Mouse (Mus musculus) left cerebral cortex, adult 11 months (tissue): ENCODE measurements around the gene Pacrg.

Source experiments
- DNase-seq: peaks from one replicate; pipeline ENCODE4 v3.0.0; 2022; ENCODE audit warnings: low spot score

Gene Pacrg

DNA sequence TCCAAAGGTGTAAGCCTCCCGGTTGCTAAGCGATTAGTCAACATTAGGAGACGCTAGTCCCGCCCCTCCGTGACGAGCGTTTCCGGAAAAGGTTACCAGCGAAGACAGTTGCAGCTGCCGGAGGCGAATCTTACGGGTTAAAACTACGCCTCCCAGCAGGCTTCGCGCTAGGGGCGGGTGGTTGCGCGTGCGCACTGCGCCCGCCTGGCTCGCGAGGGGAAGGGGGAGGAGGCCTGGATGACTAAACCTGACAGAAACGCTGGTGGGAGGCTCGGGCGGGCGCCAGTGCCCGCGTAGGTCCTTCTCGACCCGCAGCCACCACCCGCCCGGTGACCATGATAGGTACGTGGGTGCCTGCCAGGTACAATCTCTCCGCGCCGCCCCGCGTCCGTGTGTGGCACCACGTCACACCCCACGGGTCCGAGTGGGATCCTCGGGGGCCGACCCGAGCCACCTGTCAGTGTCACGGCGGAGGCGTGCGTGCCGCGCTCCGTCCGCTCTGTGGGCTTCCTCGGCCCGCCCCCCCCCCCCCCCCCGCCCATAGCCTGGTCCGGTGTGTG is at the start of gene Pacrg, which contains the start of gene Prkn:
TSS of gene Pacrg (minus strand) at position 164 of the 560 bp plus-strand sequence.
TSS of gene Prkn (plus strand) at position 237 of the 560 bp plus-strand sequence.
- DNase-seq = peak; percentile 98

DNA sequence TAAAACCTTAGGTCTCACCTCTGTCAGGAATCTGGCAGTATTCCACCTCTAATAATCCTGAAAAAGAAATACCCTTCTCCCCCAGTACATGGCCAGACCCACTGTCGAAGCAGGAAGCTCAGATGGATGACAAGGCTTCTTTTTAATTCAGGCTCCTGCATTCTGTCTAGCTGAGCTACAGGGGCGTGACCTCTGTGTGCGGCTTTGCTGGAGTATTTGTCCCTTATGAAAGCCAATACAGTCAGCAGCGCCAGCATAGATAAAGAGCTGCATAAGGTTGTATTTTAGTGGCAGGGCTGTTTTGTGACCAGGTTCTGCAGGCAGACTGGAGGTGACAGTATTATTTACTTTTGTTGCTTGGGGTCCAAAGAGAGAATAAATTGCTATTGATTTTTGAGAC is 47.8 kb upstream of the Pacrg start:
- DNase-seq = no peak

DNA sequence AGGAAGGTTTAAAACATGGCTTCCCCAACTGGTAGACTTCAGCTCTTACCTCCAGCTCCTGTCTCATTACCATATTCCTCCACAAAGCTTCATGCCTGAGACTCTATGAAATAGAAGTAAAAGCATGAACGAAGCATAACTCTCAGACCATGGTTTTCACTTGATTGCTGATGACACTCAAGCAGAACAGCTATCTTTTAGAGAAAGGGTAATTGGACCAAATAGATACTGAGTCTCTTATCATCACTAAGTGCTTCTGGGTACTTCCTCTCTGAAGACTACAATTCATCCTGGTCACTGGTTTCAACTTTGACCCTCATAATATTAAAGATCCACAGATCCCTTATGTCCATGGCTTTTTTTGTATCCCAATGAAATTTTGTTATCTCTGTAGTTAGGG is 42.1 kb upstream of the Pacrg start:
- no peak for DNase-seq

DNA sequence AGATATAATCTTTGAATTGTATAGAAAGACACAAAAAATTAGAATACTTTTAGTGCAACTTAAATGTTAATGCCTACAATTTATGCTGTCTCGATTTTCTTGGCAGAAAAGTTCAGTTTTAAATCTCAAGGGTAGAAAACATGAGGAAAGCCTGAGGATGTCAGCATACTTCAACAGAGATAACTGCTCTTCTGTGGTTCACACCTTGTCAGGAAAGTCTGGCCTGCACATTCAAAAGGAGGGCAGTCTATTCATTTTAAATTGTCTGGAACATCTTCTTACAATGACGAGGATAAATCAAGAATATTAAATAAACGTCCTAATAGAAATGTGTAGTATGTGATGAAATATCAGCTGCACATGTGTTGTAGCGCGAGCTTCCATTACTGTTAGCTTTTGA is 38.9 kb upstream of the Pacrg start:
- no peak for DNase-seq

DNA sequence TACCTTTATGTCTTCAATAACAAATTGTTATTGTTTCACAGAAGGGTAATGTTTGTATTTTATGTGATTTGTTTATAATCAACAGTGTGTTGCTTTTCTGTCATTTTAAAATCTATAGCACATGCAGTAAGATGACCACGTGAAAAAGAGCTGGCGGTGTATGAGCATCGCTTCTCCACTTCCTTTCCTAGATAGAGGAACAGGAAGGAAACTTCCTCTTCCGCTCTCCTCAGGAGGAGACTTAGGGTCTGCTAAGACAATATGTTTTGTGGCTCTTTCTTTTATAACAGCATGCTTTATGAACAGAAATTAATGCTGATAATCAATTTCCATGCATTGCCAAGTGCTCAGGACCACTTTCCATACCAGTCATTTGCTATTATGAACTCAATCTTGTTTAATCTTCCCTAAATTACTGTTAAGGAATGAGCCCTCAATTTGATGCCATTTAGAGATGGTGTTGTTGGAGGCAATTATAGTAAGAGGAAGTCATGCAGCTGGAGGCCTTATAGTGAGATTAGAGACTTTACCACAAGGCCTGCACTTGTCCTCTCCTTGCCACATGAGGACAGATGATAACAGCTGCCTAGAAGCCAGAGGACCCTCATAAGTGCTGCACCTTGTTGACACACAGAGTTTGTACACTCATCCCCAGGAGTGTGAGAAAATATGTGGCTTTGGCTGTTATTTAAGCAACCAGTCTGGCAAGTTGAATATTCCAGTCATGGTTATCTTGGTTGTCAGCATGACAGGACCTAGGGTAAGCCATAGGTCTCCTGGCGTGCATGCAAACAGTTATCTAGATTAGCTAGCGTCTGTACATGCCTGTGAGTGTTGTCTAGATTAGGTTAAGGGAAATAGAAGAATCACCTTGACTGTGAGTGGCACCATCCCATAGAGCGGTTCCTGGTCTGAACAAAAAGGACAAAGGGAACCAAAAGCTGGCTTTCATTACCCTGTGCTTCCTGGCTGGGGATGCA is 34.4 kb upstream of the Pacrg start:
- DNase-seq = no peak

DNA sequence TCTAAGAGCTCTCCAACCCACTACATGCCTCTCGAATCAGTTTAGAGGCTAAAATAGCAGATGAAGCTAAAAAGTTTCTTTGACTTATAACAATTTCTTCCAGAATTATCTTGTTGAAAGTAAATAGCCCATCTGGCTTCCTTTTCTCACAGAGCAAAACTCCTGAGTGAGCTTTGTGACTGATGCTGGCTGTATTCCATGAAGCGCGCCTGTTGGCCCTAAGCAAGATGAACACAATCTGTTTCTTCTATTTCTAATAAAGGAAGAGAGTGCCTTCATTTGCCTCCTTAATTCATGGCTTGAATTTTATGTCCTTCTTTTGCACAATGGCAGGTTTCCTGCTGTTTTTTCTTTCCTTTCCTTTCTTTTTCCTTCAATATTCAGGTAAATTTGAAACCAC is 14.1 kb upstream of the Pacrg start:
- no peak for DNase-seq

DNA sequence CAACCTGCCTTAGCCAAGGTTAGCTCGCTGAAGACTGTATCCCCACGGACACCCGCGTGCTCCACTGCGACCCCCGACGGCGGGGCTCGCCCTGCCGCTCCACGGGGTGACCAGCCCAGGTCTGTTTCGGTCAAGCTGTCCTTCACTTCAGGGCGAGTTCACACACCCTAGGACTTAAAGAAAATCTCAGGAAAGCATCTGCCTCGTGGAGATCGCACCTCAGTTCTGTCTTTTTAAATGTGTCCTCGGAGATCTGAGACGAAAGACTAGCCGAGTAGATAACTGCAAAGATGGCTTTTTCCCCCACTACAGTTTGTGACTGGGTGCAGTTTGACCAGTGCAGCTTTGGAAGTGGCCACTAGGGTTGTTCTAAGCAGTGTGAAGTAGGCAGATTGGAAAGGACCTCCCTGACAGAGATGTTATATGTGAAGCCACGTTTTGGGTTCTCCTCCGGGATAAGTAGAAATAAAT is 655 bp upstream of the Pacrg start:
- DNase-seq = peak; percentile 38

DNA sequence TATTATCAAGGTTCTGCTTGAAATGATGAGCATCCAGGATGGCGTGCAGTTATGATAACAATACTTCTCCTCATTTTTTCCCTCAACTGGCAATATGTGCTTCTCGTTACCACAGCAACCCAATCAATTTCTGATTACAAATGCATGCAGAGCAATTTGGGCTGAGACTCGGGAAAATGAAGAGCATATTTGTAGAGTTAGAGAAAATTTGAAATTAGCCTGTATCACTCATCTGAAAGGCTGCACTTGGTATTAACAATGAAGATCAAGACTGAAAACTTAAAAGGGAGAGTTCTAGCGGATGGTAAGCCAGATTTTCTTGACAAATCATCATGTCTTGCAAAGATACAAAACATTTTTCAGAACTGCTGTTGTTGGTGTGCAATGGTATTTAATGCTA is 21.1 kb downstream of the Pacrg start:
- no peak for DNase-seq

DNA sequence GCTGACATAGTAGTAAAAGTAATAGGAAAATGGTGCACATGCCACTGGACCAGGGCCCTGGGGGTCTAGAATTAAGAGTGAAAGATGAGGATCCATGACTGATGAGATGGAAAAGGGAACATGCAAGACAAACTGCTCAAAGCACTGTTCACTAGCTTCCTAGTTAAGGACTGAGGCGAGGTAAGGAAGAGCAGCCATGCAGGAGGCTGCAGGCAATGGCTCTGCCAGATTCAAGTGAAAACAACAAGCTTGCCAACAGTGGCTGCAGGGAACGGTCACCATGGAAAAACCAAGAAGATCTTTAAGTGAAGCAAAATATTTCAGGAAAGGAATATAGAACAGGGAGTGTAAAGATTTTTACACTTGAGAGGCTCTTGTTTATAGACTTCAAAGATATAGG is 31.5 kb downstream of the Pacrg start:
- DNase-seq = no peak

DNA sequence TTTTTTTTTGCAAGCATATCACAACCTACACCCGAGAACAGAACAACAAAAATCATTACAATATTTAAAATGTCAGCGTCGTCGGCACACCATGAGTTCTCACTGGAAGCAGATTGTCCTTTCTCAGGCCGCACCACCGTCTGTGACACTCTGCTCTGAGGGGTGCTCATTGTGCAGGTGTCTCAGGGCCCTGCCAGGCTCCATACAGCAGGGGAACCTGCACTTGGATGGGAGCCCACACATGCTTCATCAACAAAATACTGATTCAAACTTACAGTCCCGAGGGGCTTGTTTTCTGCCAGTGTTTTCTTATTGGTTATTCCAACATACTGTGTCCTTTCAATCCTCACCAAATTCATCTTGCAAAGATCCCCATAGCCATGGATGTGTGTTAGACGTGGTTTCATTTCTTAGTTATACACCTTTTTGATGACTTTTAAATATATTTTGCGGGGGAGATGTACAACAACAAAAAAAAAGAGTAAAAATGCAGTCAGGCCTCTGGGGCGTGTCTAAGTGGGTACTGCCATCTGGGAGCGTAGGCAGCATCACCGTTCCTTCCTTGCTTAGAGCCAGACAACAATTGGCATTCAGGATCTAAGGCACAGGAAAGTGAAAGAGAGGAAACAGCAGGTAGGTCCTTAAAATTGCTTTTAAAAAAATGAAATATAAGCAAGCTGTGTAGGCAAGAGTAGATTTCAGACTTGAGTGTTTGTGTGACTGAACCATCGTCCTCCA is 32.7 kb downstream of the Pacrg start:
- DNase-seq = no peak

DNA sequence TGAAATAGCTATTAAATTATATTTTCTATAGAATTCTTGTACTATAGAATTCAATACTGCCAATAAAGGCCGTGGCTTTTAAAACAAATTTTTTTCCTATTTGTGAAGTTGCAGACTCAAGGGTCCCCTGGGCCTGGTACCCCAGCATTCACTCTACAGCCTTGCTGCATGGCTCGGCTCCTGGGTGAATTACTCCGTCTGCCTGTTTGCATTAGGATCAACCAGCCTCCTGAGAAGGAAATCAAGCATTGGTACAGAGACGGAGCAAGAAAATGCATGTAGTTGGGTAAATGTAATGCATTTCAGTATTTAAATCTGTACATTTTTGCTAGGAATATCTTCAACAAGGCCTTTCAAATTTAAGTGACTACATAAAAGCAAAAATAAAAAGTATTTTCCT is 33.4 kb downstream of the Pacrg start:
- no peak for DNase-seq

DNA sequence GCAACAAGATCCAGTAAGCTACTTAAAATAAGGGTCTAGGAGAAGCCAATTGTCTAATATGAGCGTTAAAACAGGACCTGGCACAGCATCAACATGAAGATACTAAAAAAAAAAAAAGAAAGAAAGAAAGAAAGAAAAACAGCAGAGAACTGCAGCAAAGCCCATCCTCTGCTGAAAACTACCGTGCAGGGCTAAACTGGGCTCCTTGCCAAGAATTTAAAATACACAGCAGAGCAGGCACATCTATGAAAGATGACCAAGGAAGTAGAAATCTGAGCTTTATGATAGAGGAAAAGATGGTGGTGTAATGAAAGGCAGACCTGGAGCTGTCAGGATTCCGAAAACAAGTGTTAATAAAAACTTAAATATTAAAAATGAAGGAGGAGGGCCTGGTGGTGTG is 48.5 kb downstream of the Pacrg start:
- DNase-seq = no peak

DNA sequence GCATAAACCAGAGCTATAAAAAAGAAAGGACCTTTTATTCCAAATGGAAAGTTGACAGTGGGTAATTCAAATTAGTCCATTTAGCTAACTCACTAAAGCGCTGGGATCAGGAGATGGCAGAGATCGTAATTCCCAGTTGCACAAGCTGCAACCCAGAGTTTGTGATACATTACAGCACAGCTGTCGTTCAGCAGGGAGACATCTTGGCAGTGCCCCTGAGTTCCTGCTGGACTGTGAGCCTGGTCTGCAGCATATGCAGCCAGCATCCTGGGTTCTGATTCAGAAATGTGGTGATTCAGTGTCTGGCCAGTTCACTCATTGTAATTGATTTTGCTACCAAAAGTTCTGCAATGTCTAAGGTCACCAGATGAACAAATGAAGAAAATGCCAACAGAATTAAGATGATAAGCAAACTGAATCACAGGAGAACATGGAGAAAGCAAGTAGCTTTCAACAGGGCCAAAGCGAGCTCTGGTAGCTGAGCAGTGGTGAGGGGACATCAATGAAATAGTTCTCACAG is 55.6 kb downstream of the Pacrg start:
- DNase-seq = no peak

DNA sequence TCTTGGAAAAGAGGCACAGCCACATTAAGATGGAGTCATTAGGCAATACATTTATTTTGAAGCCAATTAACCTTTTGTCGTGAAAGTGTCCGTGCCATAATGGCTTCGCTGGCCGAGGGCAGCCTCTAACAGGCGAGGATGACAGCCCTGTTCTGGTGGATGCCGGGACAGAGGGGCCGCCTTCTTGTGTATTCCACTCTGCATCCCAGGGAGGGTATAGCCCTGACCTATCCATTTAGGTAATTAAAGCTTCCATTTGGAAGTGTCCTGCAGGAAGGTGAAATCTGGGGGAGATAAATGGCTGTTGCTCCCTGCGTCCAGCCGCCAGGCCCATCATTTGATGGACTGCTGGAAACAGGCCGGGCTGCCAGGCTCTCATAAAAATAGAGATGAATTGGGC is 63.6 kb downstream of the Pacrg start:
- no peak for DNase-seq

DNA sequence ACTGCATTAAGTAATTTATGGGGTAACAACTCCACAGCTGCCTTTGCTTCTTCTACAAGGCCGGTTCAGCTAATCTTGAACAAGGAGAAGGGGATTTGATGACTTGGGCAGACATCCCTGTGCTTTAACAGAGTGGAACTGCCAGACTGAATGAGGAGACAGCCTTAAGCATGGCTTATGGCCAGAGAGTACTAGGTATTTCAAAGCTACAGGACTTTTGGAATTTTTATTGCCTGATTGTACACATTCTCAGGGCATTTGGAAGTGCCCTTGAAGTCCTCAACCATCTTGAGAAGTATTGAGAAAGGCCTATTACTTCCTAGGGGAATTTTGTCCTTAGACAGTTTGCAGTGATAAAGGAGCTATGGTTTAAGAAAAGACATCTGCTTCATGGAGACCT is 65.6 kb downstream of the Pacrg start:
- DNase-seq = no peak

DNA sequence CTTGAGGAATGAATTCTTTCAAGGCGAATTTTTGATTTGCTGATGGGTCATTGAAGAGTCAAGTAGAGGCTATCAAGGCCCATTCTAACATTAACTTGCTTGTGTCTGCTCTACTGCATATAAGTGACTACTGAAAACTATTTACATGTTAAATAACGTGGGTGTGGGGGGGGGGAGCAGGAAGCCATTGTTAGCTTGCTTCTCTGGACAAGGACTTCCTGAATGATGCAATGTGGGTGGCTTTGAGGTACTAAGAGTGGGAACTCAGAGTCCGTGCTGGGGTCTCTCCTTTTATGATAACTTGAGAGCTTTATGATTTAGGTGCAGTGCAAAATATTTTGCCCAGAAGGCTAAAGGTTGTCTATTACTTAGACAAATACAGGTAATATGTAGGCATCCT is 67.9 kb downstream of the Pacrg start:
- no peak for DNase-seq

DNA sequence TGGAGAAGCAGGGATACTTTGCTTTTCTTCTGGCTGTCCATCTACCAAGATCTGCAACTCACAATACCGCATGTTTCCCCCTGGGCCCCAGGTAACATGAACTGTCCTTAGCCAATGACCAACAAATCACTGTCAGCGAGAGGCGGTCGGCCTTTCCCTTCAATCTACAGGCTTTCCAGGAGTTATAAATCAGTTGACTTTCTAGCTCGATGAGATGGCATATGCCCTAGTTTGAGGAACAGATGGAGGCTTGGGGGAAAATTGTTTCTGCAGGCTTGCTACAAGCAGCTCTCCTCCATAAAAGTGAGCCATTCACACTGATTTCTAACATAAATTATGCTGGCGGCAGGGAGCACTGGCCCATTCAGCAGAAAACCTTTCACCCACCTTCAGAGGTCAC is 70.2 kb downstream of the Pacrg start:
- DNase-seq = peak; percentile 6

DNA sequence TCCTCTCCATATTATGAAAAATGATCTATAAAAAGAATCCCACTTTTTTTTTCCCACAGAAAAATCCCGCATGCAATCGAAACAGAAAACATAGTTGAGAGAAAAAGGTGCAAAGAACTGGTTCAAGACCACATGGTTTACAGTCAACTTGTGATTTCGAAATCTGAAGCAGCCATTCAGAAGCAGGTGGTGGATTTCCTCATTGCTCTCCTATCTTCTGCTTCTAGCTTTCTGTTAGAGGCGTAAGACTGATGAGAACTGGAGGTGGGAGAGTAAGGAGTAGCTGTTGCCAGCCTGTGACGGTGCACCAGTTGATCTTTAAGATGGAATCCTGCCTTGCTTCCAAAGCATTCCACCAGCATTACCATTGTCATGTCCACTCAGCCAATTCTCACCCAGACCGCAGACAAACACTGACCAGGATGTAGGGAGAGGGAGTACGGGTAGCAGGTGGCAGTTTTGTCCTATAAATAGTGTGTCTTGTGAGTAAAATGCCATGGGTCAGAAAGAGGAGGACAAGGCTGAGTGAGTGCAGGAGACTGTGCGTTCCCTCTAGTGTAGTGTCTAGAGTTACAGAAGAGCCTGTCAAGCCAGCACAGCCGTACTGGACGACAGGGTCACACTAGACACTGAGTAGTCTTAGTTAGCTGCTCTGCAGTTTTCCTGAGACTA is 73.2 kb downstream of the Pacrg start:
- DNase-seq = no peak

DNA sequence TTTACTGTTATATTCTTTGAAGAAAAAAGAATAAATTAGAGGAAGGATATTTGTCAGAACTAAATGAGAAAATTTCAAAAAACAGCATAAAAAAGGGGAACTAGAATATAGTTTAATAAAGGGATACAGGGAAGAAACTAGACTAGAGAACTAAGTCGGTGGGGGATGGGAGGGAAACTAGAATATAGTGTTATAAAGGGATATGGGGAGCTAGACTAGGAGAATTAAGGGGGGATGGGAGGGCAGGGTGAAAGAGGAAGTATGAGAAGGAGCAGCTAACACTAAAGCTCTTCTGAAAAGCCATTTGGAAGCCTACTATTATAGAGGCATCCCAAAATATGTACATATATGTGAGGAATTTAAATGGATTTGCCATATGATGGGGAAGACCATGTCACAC is 75.8 kb downstream of the Pacrg start:
- DNase-seq = no peak

DNA sequence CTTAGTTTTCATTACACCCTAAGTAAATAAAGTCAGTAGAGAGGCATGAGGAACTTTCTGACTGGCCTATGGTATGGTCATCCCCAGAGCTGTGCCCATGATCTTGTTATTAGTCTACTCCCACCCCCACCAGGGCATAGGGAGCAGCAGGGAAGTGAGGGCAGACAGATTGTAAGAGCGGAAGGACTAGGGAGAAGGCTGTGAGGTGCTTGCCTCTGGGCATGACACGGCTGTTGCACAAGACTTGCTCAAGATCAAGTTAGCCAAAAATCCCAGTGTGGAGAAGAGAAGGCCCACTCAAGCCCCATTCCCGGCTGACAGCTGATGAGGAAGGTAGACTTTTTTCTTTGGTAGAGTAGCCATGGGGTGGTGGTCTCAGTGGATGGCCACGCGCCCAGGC is 82.7 kb downstream of the Pacrg start:
- DNase-seq = no peak

DNA sequence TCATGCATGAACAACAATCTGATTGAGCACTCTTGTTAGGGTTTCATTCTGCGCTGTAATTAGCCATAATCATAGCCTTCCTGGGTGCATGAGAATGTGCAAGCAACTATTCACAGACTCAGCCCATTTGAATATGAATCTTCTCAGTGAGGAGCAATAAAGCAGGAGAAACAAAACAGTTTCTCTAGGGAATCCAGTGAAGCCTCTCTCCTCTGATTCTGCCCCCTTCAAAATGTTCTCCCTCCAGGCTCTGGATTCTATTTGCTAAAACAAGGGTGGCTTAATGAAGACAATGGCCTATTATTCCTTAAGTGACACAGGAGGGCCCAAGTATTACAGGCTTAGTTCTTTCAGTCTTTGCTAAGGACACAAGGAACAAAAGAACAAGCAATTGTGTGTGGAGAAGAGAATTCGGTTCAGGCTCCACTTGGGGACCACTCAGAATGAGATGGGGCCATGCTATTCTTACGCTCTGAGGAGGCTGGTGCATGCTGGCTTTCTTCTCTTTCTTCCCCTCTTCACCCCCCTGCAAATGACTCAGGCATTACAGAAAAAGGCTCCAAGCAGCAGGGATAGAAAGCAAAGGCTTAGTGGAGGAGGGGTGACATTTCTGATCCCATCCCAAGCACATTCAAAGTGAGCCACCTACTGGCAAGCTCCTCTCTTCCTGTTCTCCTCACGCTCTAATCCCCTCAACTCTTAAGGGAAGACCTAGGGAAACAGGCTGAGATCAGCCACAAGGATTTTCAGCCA is 95.2 kb downstream of the Pacrg start:
- DNase-seq = peak; percentile 67
